Mouse (Mus musculus): ENCODE results near the gene Spen.

Spen gene

GRCm38 (mm10) chr4:141420886-141421285, 117.5 kb downstream of the Spen start:
- DNase-seq (ENCODE audit: low read depth), result no peak

GRCm38 (mm10) chr4:141420192-141420829, 118.1 kb downstream of the Spen start, which contains the start of gene Hspb7:
TSS of gene Hspb7 (plus strand) at chr4:141420779.
- DNase-seq (ENCODE audit: low read depth), result no peak

GRCm38 (mm10) chr4:141419398-141420191, 118.8 kb downstream of the Spen start:
- peak; percentile 57 for DNase-seq (ENCODE audit: low read depth)
